Mouse (Mus musculus) embryonic fibroblast, embryonic 13.5 days (primary cell): ENCODE data around the gene Prkag2.

Source experiments
- CTCF ChIP-seq: IDR thresholded peaks from 2 replicates; pipeline ENCODE4 v1.5.1; 2011; ENCODE audit warnings: mild to moderate bottlenecking, control low read depth, low read length, moderate library complexity, borderline replicate concordance; ENCODE audit not compliant: insufficient read depth
- POLR2A ChIP-seq: IDR thresholded peaks from 2 replicates; pipeline ENCODE4 v1.6.1; 2011; ENCODE audit warnings: low read depth, mild to moderate bottlenecking, control low read depth, low read length, moderate library complexity

- TF ChIP-seq CTCF, result no peak
- TF ChIP-seq POLR2A, result no peak
These were observed 110.8 kb downstream of the Prkag2 start for GRCm38 (mm10) chr5:24989683-24990082.
